Mouse (Mus musculus): Measurements from ENCODE around the gene Foxp4. TPM values are rescaled to one million over a fixed set of nuclear protein-coding genes. Genes with fewer than 3 reads are reported as not detected.

Foxp4 gene
- polyA plus RNA-seq, 1 experiment from 2014 or later: 21.1 TPM

GRCm38 (mm10) chr17:47952368-47953081 is 28.1 kb upstream of the Foxp4 start:
- Histone ChIP-seq H3K36me3 (ENCODE audit: control insufficient read depth, insufficient read depth, low read length) (no peaks in the 10 kb centered on the region), H3K9me3 (replicated peaks; ENCODE audit: control insufficient read depth, low read length) (no peaks in the 10 kb centered on the region), H3K27ac (ENCODE audit: low read depth, low read length) (no peak overlapping the region), H3K4me2 (no peak overlapping the region), H3K4me3 (ENCODE audit: low read depth, low read length) (no peak overlapping the region), H3K9ac (ENCODE audit: low read depth, low read length) (peak overlapping the region; percentile 28; the same call in 1 of the 2 replicates), H3K4me1 (ENCODE audit: control insufficient read depth, insufficient read depth, low read length) (peaks cover 25% of the 10 kb centered on the region), H3K27me3 (ENCODE audit: control insufficient read depth, insufficient read depth, low read length) (peaks cover 3% of the 10 kb centered on the region; the same call in 1 of the 2 replicates)
- ATAC-seq (replicated peaks; ENCODE audit: insufficient number of reproducible peaks, low FRiP score, low TSS enrichment): no peak
- WGBS (ENCODE audit: insufficient replicate concordance): 20% methylated on average over 12 of the region's 12 CpGs

- Histone ChIP-seq H3K27me3 (ENCODE audit: control insufficient read depth, insufficient read depth, low read length) (peaks cover 3% of the 10 kb centered on the region; the same call in 1 of the 2 replicates), H3K36me3 (ENCODE audit: control insufficient read depth, insufficient read depth, low read length) (no peaks in the 10 kb centered on the region), H3K9ac (ENCODE audit: low read depth, low read length) (no peak overlapping the region), H3K27ac (ENCODE audit: low read depth, low read length) (no peak overlapping the region), H3K4me1 (ENCODE audit: control insufficient read depth, insufficient read depth, low read length) (peaks cover 34% of the 10 kb centered on the region), H3K4me3 (ENCODE audit: low read depth, low read length) (no peak overlapping the region), H3K9me3 (replicated peaks; ENCODE audit: control insufficient read depth, low read length) (no peaks in the 10 kb centered on the region), H3K4me2 (no peak overlapping the region)
- no peak for ATAC-seq (replicated peaks; ENCODE audit: insufficient number of reproducible peaks, low FRiP score, low TSS enrichment)
- 82% methylated on average over 13 of the region's 13 CpGs for WGBS (ENCODE audit: insufficient replicate concordance)
Measured at GRCm38 (mm10) chr17:47951452-47951851, 27.0 kb upstream of the Foxp4 start.

GRCm38 (mm10) chr17:47950831-47951230 is 26.4 kb upstream of the Foxp4 start:
- no peaks in the 10 kb centered on the region for H3K9me3 ChIP-seq (replicated peaks; ENCODE audit: control insufficient read depth, low read length)
- WGBS (ENCODE audit: insufficient replicate concordance): 70% methylated on average over 5 of the region's 5 CpGs
- no peak for ATAC-seq (replicated peaks; ENCODE audit: insufficient number of reproducible peaks, low FRiP score, low TSS enrichment)
- no peak overlapping the region for H3K4me3 ChIP-seq (ENCODE audit: low read depth, low read length)
- H3K27ac ChIP-seq (ENCODE audit: low read depth, low read length): no peak overlapping the region
- H3K9ac ChIP-seq (ENCODE audit: low read depth, low read length): no peak overlapping the region
- no peaks in the 10 kb centered on the region for H3K36me3 ChIP-seq (ENCODE audit: control insufficient read depth, insufficient read depth, low read length)
- H3K4me1 ChIP-seq (ENCODE audit: control insufficient read depth, insufficient read depth, low read length): peaks cover 34% of the 10 kb centered on the region
- peaks cover 3% of the 10 kb centered on the region; the same call in 1 of the 2 replicates for H3K27me3 ChIP-seq (ENCODE audit: control insufficient read depth, insufficient read depth, low read length)
- H3K4me2 ChIP-seq: no peak overlapping the region

- H3K4me3 ChIP-seq (ENCODE audit: low read depth, low read length): no peak overlapping the region
- no peak overlapping the region for H3K27ac ChIP-seq (ENCODE audit: low read depth, low read length)
- H3K9ac ChIP-seq (ENCODE audit: low read depth, low read length): no peak overlapping the region
- 87% methylated on average over 12 of the region's 12 CpGs for WGBS (ENCODE audit: insufficient replicate concordance)
- no peaks in the 10 kb centered on the region for H3K36me3 ChIP-seq (ENCODE audit: control insufficient read depth, insufficient read depth, low read length)
- no peak overlapping the region for H3K4me2 ChIP-seq
- H3K9me3 ChIP-seq (replicated peaks; ENCODE audit: control insufficient read depth, low read length): no peaks in the 10 kb centered on the region
- no peak for ATAC-seq (replicated peaks; ENCODE audit: insufficient number of reproducible peaks, low FRiP score, low TSS enrichment)
- H3K27me3 ChIP-seq (ENCODE audit: control insufficient read depth, insufficient read depth, low read length): peaks cover 3% of the 10 kb centered on the region; the same call in 1 of the 2 replicates
- H3K4me1 ChIP-seq (ENCODE audit: control insufficient read depth, insufficient read depth, low read length): peaks cover 21% of the 10 kb centered on the region
Measured at GRCm38 (mm10) chr17:47949441-47949840, 25.0 kb upstream of the Foxp4 start.

- no peak for ATAC-seq (replicated peaks; ENCODE audit: insufficient number of reproducible peaks, low FRiP score, low TSS enrichment)
- Histone ChIP-seq H3K27me3 (ENCODE audit: control insufficient read depth, insufficient read depth, low read length) (peaks cover 3% of the 10 kb centered on the region; the same call in 1 of the 2 replicates), H3K9ac (ENCODE audit: low read depth, low read length) (no peak overlapping the region), H3K27ac (ENCODE audit: low read depth, low read length) (no peak overlapping the region), H3K9me3 (replicated peaks; ENCODE audit: control insufficient read depth, low read length) (no peaks in the 10 kb centered on the region), H3K4me1 (ENCODE audit: control insufficient read depth, insufficient read depth, low read length) (peaks cover 20% of the 10 kb centered on the region), H3K4me3 (ENCODE audit: low read depth, low read length) (no peak overlapping the region), H3K36me3 (ENCODE audit: control insufficient read depth, insufficient read depth, low read length) (no peaks in the 10 kb centered on the region), H3K4me2 (no peak overlapping the region)
- 69% methylated on average over 5 of the region's 5 CpGs for WGBS (ENCODE audit: insufficient replicate concordance)
Measured at GRCm38 (mm10) chr17:47948753-47949152, 24.3 kb upstream of the Foxp4 start.

- peak overlapping the region; percentile 56 for H3K4me2 ChIP-seq
- H3K27ac ChIP-seq (ENCODE audit: low read depth, low read length): no peak overlapping the region
- H3K27me3 ChIP-seq (ENCODE audit: control insufficient read depth, insufficient read depth, low read length): peaks cover 2% of the 10 kb centered on the region; the same call in 1 of the 2 replicates
- H3K4me1 ChIP-seq (ENCODE audit: control insufficient read depth, insufficient read depth, low read length): peaks cover 9% of the 10 kb centered on the region
- H3K9ac ChIP-seq (ENCODE audit: low read depth, low read length): peak overlapping the region; percentile 62
- H3K4me3 ChIP-seq (ENCODE audit: low read depth, low read length): peak overlapping the region; percentile 14; the same call in 1 of the 2 replicates
- peak; percentile 56; the same call in 1 of the 2 replicates for ATAC-seq (replicated peaks; ENCODE audit: insufficient number of reproducible peaks, low FRiP score, low TSS enrichment)
- H3K36me3 ChIP-seq (ENCODE audit: control insufficient read depth, insufficient read depth, low read length): no peaks in the 10 kb centered on the region
- H3K9me3 ChIP-seq (replicated peaks; ENCODE audit: control insufficient read depth, low read length): no peaks in the 10 kb centered on the region
- 5% methylated on average over 14 of the region's 14 CpGs for WGBS (ENCODE audit: insufficient replicate concordance)
Measured at GRCm38 (mm10) chr17:47946921-47947420, 22.5 kb upstream of the Foxp4 start.

GRCm38 (mm10) chr17:47946111-47946510 is 21.7 kb upstream of the Foxp4 start:
- H3K9me3 ChIP-seq (replicated peaks; ENCODE audit: control insufficient read depth, low read length): no peaks in the 10 kb centered on the region
- no peak overlapping the region for H3K27ac ChIP-seq (ENCODE audit: low read depth, low read length)
- no peaks in the 10 kb centered on the region for H3K36me3 ChIP-seq (ENCODE audit: control insufficient read depth, insufficient read depth, low read length)
- H3K27me3 ChIP-seq (ENCODE audit: control insufficient read depth, insufficient read depth, low read length): peaks cover 2% of the 10 kb centered on the region; the same call in 1 of the 2 replicates
- WGBS (ENCODE audit: insufficient replicate concordance): 60% methylated on average over 3 of the region's 3 CpGs
- H3K9ac ChIP-seq (ENCODE audit: low read depth, low read length): no peak overlapping the region
- H3K4me2 ChIP-seq: no peak overlapping the region
- H3K4me1 ChIP-seq (ENCODE audit: control insufficient read depth, insufficient read depth, low read length): peaks cover 9% of the 10 kb centered on the region
- ATAC-seq (replicated peaks; ENCODE audit: insufficient number of reproducible peaks, low FRiP score, low TSS enrichment): no peak
- no peak overlapping the region for H3K4me3 ChIP-seq (ENCODE audit: low read depth, low read length)

- no peak for ATAC-seq (replicated peaks; ENCODE audit: insufficient number of reproducible peaks, low FRiP score, low TSS enrichment)
- H3K4me1 ChIP-seq (ENCODE audit: control insufficient read depth, insufficient read depth, low read length): peaks cover 9% of the 10 kb centered on the region
- H3K9ac ChIP-seq (ENCODE audit: low read depth, low read length): no peak overlapping the region
- no peak overlapping the region for H3K27ac ChIP-seq (ENCODE audit: low read depth, low read length)
- no peak overlapping the region for H3K4me3 ChIP-seq (ENCODE audit: low read depth, low read length)
- H3K27me3 ChIP-seq (ENCODE audit: control insufficient read depth, insufficient read depth, low read length): peaks cover 2% of the 10 kb centered on the region; the same call in 1 of the 2 replicates
- 31% methylated on average over 9 of the region's 9 CpGs for WGBS (ENCODE audit: insufficient replicate concordance)
- H3K4me2 ChIP-seq: no peak overlapping the region
- no peaks in the 10 kb centered on the region for H3K36me3 ChIP-seq (ENCODE audit: control insufficient read depth, insufficient read depth, low read length)
- H3K9me3 ChIP-seq (replicated peaks; ENCODE audit: control insufficient read depth, low read length): no peaks in the 10 kb centered on the region
Measured at GRCm38 (mm10) chr17:47943103-47943870, 18.8 kb upstream of the Foxp4 start.
